Mouse (Mus musculus) c-Kit-positive CD71-positive TER-119-negative erythroid progenitor cells, embryonic 14.5 days (primary cell): ENCODE data around the gene Ptpn5.
A peak's percentile ranks its signal among the peaks of the same experiment; 100 is the strongest.

ENCODE experiments used
- DNase-seq: peaks from one replicate; pipeline ENCODE4 v3.0.0-alpha.2; 2013; ENCODE audit warnings: low read depth

Ptpn5 gene

DNA sequence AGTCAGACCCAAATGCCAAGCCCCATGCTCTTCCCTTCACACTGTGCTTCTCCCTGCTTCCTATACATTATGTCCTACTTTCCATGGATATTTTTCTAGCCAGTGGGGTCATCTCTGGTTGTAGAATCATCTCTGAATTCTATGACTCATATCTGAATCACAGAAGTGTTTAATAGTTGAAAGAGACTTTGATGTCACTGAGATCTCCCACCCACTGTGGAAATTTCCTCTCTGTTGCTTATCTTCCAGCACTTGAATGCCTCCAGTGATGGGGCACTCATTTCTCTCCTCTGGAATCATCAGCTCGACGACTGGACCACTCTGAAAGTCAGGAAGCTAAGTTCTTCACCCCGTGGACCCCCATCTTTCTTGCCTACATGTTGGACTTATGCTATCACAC lies 22.4 kb downstream of the Ptpn5 start:
- no peak for DNase-seq

DNA sequence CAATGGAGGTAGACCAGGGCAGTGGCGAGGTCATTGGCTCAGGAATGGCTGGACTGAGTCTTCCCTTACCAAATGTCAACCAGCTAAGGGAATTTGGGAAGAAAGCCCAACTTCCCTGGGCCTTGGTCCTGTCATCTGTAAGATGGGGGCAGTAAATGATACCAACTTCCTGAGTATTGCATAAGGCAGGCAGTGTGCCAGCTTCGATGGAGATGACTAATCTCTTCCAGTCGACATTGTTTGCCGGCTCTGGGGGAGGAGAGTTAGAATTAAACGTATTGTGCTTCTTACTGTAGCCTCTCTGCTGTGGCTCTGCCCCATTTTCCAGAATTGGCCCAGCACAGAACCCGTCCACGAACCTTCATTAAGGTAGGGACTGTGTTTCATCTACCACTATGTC lies 23.0 kb downstream of the Ptpn5 start:
- DNase-seq, result no peak

DNA sequence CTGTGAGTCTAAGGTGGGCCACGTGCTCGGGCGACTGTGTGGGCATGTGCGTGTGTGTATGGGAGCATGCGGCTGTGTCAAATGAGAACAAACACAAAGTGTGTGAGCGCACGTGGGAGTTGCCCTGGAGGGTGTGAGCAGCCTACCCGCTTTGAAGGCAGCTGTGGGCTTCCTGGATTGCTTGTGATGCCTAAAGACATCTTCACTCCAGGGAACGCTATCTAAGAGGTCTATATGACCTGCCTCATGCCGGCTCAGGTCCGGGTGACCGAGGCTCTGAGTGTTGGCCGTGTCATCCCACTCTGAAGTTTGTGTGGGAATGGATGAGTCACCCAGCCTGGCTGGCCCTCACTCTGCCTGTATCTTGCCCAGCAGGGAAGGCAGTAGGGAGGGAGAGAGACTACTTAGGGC lies 24.7 kb downstream of the Ptpn5 start:
- no peak for DNase-seq

DNA sequence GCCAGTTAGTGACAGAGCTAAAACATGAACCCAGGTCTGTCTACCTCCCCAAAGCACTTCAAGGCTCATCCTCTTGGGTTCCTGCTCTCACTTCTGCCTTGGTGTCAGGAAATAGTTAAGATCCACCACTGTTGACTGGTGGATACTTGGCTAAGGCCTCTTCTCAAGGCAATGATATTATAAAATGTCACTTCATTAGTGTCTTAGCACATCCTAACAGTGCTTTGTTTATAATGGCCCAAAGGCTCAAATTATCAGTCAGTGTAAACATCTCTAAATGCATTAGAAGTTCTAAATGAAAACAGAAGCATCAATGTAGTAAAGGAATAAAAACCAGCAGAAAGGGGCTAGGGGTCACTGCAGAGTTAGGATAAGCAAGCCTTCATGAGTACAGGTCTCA lies 26.5 kb downstream of the Ptpn5 start:
- DNase-seq, result no peak

DNA sequence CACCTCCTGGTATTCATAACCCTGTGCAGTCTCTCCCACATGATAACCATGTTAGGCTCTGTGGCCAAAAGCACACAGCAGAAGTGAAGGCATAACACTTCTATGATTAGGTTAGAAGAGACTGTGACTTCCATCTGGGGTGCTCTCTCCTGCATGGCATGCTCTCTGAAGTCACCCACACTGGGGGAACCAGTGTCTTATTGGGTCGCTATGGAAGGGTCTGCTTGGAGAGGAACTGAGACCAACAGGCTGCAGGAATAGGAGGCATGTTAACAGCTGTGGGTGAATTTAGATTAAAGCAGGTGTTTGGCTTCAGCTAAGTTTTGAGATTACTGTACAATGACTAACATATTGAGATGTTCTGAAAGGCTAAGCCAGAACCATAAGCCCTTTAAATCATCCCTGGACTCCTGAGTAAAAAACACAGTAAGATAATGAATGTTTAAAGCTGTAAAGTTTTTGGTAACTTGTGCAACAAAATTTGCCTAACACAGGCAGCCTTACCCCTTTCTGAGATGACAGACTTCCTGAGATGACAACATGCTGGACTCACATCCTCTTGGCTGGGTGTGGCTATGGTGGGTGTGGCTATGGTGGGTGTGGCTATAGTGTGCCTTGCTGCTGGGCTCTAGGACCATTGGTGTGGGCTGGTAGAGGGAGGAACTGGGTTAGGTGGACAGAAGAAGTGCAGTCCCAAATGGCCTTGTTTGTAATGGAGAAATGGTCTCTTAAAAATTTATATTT lies 29.6 kb downstream of the Ptpn5 start:
- DNase-seq, result peak; percentile 20

DNA sequence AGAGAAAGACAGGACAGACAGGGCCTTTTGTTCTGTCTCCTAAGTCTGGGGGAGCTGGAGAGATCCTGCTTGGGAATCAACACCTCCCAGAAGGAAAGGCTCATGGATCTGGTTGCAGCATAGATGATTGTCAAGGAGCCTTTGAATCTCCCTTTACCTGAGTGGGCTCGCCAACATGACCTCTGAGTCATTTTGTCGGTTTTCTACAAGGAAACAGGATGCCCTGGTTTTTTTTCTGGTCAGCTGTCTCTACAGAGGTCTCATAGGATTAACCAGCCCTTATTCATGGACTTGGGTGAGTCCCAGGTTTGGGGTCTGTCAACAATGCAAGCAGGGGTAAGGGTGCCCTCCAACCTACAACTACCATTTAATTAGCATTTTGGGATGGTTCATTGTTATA lies 30.5 kb downstream of the Ptpn5 start:
- no peak for DNase-seq

DNA sequence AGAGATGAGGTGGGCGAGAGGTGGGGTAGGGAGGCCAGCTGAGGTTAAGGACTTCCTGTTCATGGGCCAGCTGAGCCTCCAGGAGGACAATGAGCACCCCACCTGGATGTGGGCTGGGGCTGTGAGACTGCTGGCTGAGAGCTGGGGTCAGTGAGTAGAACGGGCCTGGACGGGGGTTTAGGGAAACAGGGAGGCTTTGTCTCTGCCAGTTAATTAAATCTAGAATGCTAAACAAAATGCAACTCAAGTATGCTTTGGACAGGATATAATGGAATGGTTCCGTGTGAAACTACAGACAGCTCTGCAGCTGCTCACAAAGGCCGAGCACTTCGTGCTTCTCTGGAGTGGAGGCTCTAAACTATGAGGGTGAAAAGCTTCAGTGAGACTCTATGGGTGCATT lies 32.9 kb downstream of the Ptpn5 start:
- no peak for DNase-seq

DNA sequence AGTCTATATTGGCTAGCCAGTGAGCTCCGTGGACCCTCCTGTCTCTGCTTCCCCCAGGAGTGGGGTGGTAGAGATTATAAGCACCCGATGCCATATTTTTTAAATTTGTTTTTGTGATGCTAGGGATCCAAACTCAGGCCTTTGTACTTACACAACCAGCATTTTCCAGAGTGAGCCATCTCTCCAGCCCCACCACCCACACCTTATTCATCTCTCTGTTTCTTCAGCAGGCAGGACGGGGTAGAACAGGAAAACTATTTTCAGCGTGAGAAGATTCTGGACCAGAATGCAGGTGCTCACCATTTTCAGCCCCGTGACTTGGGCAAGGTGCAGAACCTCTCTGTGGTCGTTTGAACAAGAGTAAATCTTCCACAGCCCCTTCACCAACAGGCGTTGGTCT lies 34.2 kb downstream of the Ptpn5 start:
- DNase-seq, result no peak

DNA sequence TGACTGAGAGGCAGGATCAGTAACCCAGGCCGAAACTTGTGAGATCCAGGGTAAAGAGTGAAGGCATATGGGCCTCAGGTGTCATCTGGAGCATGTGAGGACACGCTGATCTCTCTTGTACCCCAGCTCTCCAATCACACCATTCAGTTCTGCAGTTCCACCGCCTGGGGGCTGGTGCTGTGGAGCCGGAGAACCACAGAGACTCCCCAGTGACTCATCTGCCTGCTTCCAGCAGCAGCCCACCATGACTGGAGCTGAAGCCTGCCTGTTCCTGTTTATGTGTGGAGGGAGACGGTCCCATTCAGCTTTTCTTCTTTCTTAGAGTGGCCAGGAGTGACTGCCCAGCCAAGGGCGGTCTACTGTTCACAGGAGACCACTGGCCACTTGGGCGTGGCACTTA lies 35.4 kb downstream of the Ptpn5 start:
- DNase-seq, result no peak

DNA sequence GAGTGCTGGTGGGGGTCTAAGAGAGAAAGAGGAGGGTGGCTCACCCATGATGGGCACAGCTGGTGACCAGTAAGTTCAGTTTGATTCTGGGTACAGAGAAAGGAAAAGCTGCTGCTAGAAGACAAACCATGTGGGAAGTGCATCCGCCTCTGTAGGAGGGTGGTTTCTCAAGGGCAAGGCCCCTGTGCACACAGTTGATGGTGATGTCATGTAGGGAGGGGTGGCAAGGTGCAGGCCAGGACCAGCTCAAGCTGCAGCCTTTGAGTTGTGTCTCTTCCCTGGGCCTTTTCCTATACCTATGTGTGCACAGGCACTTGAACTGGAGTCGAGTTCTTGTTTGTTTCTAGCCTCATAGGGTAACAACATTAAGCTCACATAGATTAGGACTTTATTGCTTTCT lies 38.5 kb downstream of the Ptpn5 start:
- DNase-seq, result no peak

DNA sequence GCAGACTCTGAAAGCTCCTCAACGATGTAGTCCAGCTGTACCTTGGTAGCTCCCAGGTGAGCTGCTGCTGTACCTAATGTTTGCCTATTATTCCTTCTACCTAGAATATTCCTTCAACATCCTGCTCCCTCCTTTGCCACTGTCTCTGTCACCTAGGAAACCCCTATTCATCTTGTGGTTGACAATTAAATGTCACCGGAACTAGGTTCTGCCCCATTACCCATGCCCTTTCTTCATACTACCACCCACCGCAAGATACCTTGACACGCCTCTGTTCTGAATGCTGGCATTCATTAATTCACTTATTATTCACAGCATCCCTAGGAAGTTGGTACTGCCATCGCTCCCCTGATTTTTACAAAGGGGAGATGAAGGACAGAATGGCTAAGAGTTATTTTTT lies 39.5 kb downstream of the Ptpn5 start:
- no peak for DNase-seq

DNA sequence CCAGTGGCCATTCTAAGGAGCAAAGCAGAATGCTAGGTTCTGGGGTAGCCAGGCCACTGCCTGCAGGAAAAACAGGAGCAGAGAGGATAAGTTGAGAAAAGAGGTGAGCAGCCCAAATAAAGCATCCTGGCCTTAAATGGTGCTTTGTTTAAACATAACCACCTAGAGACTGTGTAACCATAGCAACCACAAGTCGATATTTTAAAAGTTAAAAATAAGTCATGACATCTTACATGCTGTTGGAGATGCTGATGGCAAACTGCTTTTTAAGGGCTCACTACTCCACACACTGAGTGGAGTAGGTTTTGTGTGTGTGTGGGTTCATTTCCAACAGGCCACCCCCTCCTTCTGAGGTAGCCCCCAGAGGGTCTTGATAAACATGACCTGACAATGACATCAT lies 48.4 kb downstream of the Ptpn5 start:
- DNase-seq, result no peak

DNA sequence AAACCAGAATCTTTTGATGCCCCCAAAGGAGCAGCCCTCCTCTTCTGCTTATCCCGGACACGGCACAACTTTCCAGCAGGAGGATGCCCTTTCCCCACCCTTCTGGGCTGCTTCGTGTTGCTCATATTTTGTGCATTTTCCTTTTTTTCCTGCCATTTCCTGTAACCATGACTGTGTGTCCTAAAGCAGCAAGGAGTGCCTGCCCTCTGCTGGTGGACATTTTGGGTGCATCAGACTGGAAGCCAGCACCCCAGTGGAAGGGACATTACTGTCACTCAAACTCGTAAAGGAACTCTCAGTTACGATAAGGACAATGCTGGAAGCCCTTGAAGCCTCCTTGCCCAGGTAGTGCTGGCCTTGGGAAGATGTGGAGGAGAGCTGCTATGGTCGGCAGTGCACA lies 52.2 kb downstream of the Ptpn5 start:
- peak; percentile 20 for DNase-seq

DNA sequence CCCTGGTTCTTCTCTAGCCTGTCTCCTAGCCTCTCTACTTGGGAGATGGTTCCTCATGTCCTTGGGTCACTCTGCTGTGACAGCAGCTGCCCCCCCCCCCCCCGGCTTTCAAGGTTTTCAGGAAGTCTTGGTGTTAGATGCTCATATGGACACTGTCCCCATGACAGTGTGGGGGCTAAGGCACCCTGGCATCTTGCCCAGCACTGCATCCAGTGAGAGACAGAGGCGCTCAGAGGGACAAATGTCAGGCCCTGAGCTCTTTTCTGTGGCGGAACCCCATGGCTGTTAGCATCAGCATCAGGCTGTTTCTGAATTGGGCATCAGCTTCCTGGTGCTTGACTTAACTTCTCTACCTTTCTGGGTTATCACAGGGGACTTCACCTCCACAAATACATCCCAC lies 52.6 kb downstream of the Ptpn5 start:
- no peak for DNase-seq

DNA sequence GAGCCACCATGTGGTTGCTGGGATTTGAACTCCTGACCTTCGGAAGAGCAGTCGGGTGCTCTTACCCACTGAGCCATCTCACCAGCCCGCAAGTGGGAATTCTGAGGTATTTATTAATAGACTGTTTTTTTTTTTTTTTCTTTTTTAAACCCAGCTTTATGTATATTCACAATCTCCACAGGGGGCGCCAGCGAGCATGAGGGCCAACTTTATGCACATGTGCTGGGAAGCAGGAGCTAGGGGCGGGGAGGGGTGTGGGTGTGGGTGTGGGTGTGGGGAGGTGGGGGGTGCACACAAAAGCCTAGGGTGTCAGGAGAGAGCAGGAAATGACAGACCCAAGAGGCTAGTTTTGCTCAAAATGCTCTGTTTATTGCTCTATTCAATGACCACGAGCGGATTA lies 56.0 kb downstream of the Ptpn5 start:
- peak; percentile 40 for DNase-seq

DNA sequence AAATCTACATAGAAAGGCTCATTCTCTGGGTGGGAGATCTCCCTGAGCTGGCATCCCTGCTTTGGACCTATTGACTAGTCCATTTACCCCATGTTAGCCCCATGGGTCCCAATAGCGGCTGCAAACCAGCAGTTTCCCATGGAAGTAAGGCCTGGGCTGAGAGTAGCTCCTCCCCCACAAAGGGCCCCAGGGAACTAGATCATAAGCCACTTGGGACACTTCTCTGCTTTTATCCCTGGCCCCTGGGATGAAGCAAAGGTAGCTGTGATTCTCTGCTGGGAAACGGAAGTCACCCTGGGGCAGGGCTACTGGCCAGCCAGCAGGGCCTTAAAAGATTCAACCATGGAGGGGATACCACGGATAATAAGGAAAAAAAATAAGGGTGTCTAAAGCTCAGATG lies 56.8 kb downstream of the Ptpn5 start:
- no peak for DNase-seq

DNA sequence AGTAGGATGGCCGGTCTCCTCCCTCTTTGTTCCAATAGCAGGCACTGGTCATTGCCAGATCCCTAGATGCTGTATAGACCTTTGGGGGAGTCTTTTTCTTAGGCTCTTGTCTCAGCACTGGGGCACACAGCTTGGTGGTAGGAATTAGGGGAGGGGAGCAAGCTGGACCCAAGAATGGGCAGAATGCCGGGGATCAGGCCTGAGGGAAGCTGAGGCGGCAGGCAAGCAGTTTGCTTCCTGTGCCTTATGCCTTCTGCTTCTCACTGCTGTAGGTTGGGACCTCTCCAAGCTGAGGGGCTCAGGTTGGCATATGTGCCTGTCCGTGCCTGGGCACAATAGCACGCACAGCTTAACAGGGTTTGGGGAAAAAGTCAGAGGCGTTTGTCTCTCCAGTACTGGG lies 57.3 kb downstream of the Ptpn5 start:
- DNase-seq, result no peak

DNA sequence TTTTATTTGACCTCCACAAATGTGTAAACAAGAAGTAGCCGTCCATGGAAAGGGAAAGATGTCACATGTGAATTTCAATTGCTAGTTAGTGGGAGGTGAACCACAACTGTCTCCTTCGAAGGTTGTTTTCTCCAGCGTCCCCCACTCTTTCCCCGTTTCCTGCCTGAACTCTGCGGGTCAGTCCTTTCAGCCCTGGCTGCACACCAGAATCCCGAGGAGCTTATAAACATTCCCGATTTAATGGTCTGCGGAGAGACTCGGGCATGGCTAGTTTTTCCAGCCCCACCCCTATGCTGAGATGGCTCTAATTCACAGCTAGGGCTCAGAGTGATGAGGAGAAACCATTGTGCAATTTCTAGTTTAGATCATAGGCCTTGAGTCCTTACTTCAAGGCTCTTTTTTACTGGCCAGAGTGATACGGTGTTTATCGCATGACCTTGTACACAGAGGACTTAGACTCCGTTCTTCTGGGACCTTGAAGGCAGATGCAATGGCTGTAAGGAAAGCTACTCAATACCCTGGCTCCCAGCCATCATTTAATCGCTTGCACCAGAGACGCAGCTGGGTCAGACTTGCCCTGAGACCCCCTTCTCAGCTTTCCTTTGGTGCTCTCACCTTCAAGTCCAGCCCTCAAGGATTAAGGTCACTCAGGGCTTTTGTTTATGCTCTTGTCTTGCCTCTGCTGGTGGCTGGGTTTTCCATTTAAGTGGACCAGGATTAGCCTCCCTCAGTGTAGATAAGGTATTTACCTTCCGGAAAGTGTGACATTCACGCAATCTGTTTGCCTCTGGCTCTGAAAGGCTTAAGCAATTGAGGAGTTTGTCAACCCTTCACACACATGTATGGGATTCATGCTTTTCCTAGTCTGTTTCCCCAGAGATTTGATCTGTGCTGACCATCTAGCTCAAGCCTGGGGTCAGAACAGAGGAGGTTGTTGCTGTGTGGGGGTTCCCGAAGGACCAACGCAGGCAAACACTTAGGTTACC lies 59.7 kb downstream of the Ptpn5 start:
- no peak for DNase-seq

DNA sequence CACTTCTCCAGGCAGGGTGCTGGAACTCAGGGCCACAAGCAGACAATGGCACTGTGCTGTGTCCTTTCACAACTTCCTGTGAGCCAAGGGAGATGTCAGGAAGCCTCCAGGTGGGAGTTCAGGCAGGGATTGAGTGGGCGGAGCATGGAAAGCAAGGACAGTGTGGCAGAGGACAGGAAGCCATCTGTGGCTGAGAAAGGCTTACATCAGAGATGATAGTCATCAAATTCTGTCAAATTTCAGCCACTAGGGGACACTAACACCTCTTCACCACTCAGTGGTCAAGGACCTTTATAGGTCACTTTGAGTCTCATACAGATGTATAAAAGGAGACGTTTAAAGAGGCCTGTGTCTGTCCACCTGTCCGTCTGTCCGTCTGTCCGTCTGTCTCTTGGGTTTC lies 60.9 kb downstream of the Ptpn5 start:
- no peak for DNase-seq

DNA sequence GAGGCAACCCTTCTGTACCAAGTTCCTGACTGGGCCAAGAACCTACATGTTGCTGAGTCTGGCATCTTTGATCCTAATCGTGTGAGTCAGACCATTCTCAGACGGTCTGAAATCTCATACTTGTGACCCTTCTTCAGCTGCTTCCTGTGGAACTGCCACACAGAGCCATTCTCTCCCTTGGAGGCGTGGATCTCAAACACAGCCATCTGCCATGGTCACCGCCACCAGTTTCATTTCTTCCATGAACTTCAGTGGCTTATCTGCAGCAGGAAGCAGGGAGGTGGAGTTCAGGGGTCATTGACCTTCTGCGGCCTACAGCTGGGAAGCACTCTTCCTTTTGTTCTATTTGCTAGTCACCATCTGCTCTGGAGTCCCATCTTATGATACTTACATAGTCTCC lies 65.6 kb downstream of the Ptpn5 start:
- no peak for DNase-seq

DNA sequence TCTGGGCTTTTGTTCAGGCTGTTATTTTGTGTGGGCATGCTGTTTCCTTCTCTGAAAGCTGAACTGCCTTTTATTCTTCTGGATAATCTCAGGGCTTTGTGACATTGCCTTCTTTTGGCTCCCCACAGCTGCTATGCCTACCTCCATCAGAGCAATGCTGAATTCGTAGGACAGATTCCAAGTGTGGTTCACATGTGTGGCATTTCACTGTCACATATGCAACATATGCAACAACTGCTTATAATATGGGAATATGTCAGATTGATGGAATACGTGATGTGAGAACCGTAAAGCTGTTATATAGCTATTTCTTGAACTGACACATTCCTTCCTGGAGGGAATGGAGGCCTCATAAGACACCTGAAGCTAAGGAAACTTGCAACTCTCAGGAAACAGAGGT lies 66.5 kb downstream of the Ptpn5 start:
- no peak for DNase-seq

DNA sequence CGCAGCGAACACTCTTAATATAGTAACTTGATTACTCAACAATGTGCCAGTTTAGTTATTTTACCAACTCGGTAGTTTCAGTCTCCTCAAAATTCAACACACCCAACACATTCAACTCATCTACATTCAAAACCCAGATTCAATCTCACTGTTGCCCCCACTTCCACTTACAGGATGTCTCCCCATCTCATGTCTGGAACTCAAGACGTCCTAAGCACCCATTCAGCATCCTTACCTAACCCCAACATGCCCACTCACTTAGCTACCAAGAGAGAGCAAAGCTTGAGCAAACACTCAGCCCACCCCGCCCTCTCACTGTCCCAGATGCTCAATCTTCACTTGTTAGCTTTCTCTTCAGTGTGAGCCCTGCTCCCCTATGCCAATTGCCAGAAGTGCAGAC lies 71.9 kb downstream of the Ptpn5 start:
- DNase-seq, result no peak

DNA sequence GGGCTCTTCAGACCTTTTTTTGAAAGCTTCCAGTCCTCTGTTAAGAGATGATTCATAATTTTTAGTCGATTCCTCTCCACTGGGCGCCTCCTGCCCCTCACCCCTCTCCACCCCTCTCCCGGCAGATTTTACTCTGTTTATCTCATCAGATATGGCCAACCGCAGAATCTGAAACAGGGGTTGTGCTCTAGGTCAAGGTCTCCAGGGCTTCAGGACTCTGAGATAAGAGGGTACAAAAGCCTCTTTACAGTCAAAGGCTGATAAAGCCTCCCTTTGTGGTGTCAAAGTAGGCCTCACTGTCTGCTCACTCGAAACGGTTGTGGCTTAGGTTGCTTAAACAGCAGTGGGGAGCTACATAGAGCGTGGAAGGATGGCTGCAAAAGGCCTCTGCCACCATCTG lies 74.1 kb downstream of the Ptpn5 start:
- no peak for DNase-seq

DNA sequence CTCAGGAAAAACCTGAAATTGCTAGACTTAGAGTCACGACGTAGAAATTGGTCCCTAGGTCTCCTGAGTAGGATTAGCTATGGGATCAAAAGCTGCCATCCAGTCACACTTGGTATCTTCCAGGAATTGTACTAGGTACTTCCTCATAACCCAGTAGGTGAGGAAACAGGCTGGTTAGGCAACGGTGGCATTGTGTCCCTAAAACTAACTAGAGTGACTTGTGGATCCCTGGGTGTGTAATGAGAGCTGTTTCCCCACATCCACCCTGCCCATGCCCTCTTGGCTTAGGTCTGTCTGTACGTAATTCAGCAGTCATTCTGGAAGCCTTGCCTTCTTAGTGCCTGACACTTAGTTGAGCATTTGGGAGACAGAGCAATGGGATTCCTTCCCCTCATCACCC lies 77.2 kb downstream of the Ptpn5 start:
- no peak for DNase-seq
